Mouse (Mus musculus) liver, embryonic 13.5 days (tissue): ENCODE measurements at regions not wholly inside any gene's neighbourhood (a gene's known extent, or its start where the extent isn't known, plus 50 kb on each side); places are given as distances from the start of the nearest gene placed in this dataset.
A peak's percentile ranks its signal among the peaks of the same experiment; 100 is the strongest.

Source experiments
- ATAC-seq: fragments of 200-750 bp; cut with Nextera tagmentation; 2 replicates; pipeline ENCODE4 v1.8.0; 2017; ENCODE audit warnings: low read depth, mild to moderate bottlenecking, moderate number of reproducible peaks, moderate library complexity
- DNase-seq: peaks from one replicate; pipeline ENCODE4 v3.0.0; 2022
- H3K27ac ChIP-seq: fragments of 300-500 bp; sonication (generic); 2 replicates; pipeline ENCODE4 v1.5.1; 2015; ENCODE audit warnings: moderate library complexity, mild to moderate bottlenecking, inconsistent platforms
- H3K27me3 ChIP-seq: fragments of 300-500 bp; sonication (generic); 2 replicates; pipeline ENCODE4 v1.6.1; 2015; ENCODE audit warnings: mild to moderate bottlenecking, inconsistent platforms
- H3K36me3 ChIP-seq: fragments of 300-500 bp; sonication (generic); 2 replicates; pipeline ENCODE4 v1.6.1; 2015; ENCODE audit warnings: mild to moderate bottlenecking, inconsistent platforms
- H3K4me1 ChIP-seq: fragments of 300-500 bp; sonication (generic); replicated peaks from 2 replicates; pipeline ENCODE4 v1.6.1; 2015; ENCODE audit warnings: inconsistent platforms
- H3K4me2 ChIP-seq: fragments of 300-500 bp; sonication (generic); 2 replicates; pipeline ENCODE4 v1.6.1; 2015; ENCODE audit warnings: inconsistent platforms, mild to moderate bottlenecking, moderate library complexity
- H3K4me3 ChIP-seq: fragments of 300-500 bp; sonication (generic); replicated peaks from 2 replicates; pipeline ENCODE4 v1.5.1; 2015; ENCODE audit warnings: mild to moderate bottlenecking, inconsistent platforms
- H3K9ac ChIP-seq: fragments of 300-500 bp; sonication (generic); 2 replicates; pipeline ENCODE4 v1.6.1; 2015; ENCODE audit warnings: mild to moderate bottlenecking, inconsistent platforms
- H3K9me3 ChIP-seq: fragments of 300-500 bp; sonication (generic); replicated peaks from 2 replicates; pipeline ENCODE4 v1.6.1; 2016; ENCODE audit warnings: inconsistent platforms
- WGBS: fragments of 180-500 bp; shearing (Covaris S2); methylation state at CpG from one replicate; pipeline ENCODE4 v1.1.7; 2015; ENCODE audit not compliant: insufficient replicate concordance; 5-methylcytosine and 5-hydroxymethylcytosine counted together

GRCm38 (mm10) chr2:18617520-18617919, 54.7 kb upstream of the Commd3 start:
- H3K4me2 ChIP-seq: no peak overlapping the region
- no peaks in the 10 kb centered on the region for H3K36me3 ChIP-seq
- no peaks in the 10 kb centered on the region for H3K4me1 ChIP-seq
- H3K9me3 ChIP-seq: no peaks in the 10 kb centered on the region
- H3K4me3 ChIP-seq: no peak overlapping the region
- H3K27ac ChIP-seq: no peak overlapping the region
- no peak for ATAC-seq
- WGBS: 37% methylated on average over 5 of the region's 5 CpGs
- peaks cover 3% of the 10 kb centered on the region; the same call in 1 of the 2 replicates for H3K27me3 ChIP-seq
- DNase-seq: no peak
- H3K9ac ChIP-seq: no peak overlapping the region

- H3K9me3 ChIP-seq: no peaks in the 10 kb centered on the region
- peak overlapping the region; percentile 70 for H3K4me2 ChIP-seq
- H3K4me3 ChIP-seq: peak overlapping the region; percentile 53
- ATAC-seq (no peak), DNase-seq (no peak)
- H3K4me1 ChIP-seq: peaks cover 18% of the 10 kb centered on the region
- H3K27me3 ChIP-seq: peaks cover 51% of the 10 kb centered on the region
- no peak overlapping the region for H3K27ac ChIP-seq
- no peak overlapping the region for H3K9ac ChIP-seq
- no peaks in the 10 kb centered on the region for H3K36me3 ChIP-seq
- 4% methylated on average over 10 of the region's 10 CpGs for WGBS
These were observed 62.4 kb upstream of the Commd3 start for GRCm38 (mm10) chr2:18609868-18610185.

- peaks cover 52% of the 10 kb centered on the region for H3K27me3 ChIP-seq
- H3K9me3 ChIP-seq: no peaks in the 10 kb centered on the region
- H3K36me3 ChIP-seq: no peaks in the 10 kb centered on the region
- peak overlapping the region; percentile 53 for H3K4me3 ChIP-seq
- H3K9ac ChIP-seq: peak overlapping the region; percentile 50; the same call in 1 of the 2 replicates
- ATAC-seq (no peak), DNase-seq (no peak)
- peak overlapping the region; percentile 70 for H3K4me2 ChIP-seq
- H3K27ac ChIP-seq: no peak overlapping the region
- H3K4me1 ChIP-seq: peaks cover 18% of the 10 kb centered on the region
- WGBS: 1% methylated on average over 51 of the region's 51 CpGs
These were observed 62.9 kb upstream of the Commd3 start for GRCm38 (mm10) chr2:18609075-18609867.

- Histone ChIP-seq H3K4me3 (peak overlapping the region; percentile 53), H3K36me3 (no peaks in the 10 kb centered on the region), H3K9me3 (no peaks in the 10 kb centered on the region), H3K9ac (peak overlapping the region; percentile 50), H3K4me1 (peaks cover 18% of the 10 kb centered on the region), H3K27me3 (peaks cover 54% of the 10 kb centered on the region), H3K27ac (no peak overlapping the region), H3K4me2 (peak overlapping the region; percentile 70)
- peak; percentile 66 for ATAC-seq
- peak; percentile 4 for DNase-seq
- WGBS: 2% methylated on average over 29 of the region's 29 CpGs
These were observed 63.7 kb upstream of the Commd3 start for GRCm38 (mm10) chr2:18608260-18609074.

GRCm38 (mm10) chr2:18607586-18608259, 64.5 kb upstream of the Commd3 start:
- ATAC-seq (no peak), DNase-seq (no peak)
- peak overlapping the region; percentile 53 for H3K4me3 ChIP-seq
- H3K4me1 ChIP-seq: peaks cover 18% of the 10 kb centered on the region
- peak overlapping the region; percentile 50; the same call in 1 of the 2 replicates for H3K9ac ChIP-seq
- H3K9me3 ChIP-seq: no peaks in the 10 kb centered on the region
- H3K27me3 ChIP-seq: peaks cover 51% of the 10 kb centered on the region
- H3K36me3 ChIP-seq: no peaks in the 10 kb centered on the region
- H3K4me2 ChIP-seq: peak overlapping the region; percentile 70
- WGBS: 1% methylated on average over 14 of the region's 14 CpGs
- H3K27ac ChIP-seq: no peak overlapping the region

- peak overlapping the region; percentile 53 for H3K4me3 ChIP-seq
- no peaks in the 10 kb centered on the region for H3K9me3 ChIP-seq
- H3K9ac ChIP-seq: no peak overlapping the region
- no peak for ATAC-seq
- H3K36me3 ChIP-seq: no peaks in the 10 kb centered on the region
- WGBS: 11% methylated on average over 6 of the region's 6 CpGs
- peak overlapping the region; percentile 70 for H3K4me2 ChIP-seq
- no peak overlapping the region for H3K27ac ChIP-seq
- H3K27me3 ChIP-seq: peaks cover 51% of the 10 kb centered on the region
- peaks cover 18% of the 10 kb centered on the region for H3K4me1 ChIP-seq
- DNase-seq: no peak
These were observed 65.1 kb upstream of the Commd3 start for GRCm38 (mm10) chr2:18607088-18607487.

- Histone ChIP-seq H3K27me3 (no peaks in the 10 kb centered on the region), H3K27ac (no peak overlapping the region), H3K4me2 (no peak overlapping the region), H3K36me3 (no peaks in the 10 kb centered on the region), H3K9me3 (no peaks in the 10 kb centered on the region), H3K4me3 (no peak overlapping the region), H3K4me1 (peaks cover 4% of the 10 kb centered on the region; the same call in 1 of the 2 replicates), H3K9ac (no peak overlapping the region)
- ATAC-seq: no peak
- DNase-seq: no peak
- 29% methylated on average over 4 of the region's 4 CpGs for WGBS
These were observed 80.0 kb upstream of the Commd3 start for GRCm38 (mm10) chr2:18592221-18592620.

- Histone ChIP-seq H3K27ac (no peak overlapping the region), H3K36me3 (no peaks in the 10 kb centered on the region), H3K4me3 (peak overlapping the region; percentile 66), H3K4me2 (peak overlapping the region; percentile 71), H3K4me1 (peaks cover 11% of the 10 kb centered on the region), H3K9me3 (no peaks in the 10 kb centered on the region), H3K9ac (peak overlapping the region; percentile 73), H3K27me3 (no peaks in the 10 kb centered on the region)
- ATAC-seq (no peak), DNase-seq (no peak)
- WGBS: 3% methylated on average over 4 of the region's 4 CpGs
These were observed 84.0 kb upstream of the Commd3 start for GRCm38 (mm10) chr2:18588232-18588631.

GRCm38 (mm10) chr2:18587746-18588231, 84.4 kb upstream of the Commd3 start:
- no peak for ATAC-seq

GRCm38 (mm10) chr2:18586925-18587724, 85.1 kb upstream of the Commd3 start:
- ATAC-seq (peak; percentile 75), DNase-seq (peak; percentile 75)
- peaks cover 11% of the 10 kb centered on the region for H3K4me1 ChIP-seq
- H3K9me3 ChIP-seq: no peaks in the 10 kb centered on the region
- WGBS: under 1% methylated on average over 31 of the region's 31 CpGs
- H3K36me3 ChIP-seq: no peaks in the 10 kb centered on the region
- peak overlapping the region; percentile 66 for H3K4me3 ChIP-seq
- H3K27me3 ChIP-seq: no peaks in the 10 kb centered on the region
- peak overlapping the region; percentile 71 for H3K4me2 ChIP-seq
- H3K9ac ChIP-seq: peak overlapping the region; percentile 73
- H3K27ac ChIP-seq: peak overlapping the region; percentile 50

More at GRCm38 (mm10) chr2:18587746-18588231, 84.4 kb upstream of the Commd3 start:
- under 1% methylated on average over 16 of the region's 16 CpGs for WGBS
- no peaks in the 10 kb centered on the region for H3K36me3 ChIP-seq
- H3K27ac ChIP-seq: peak overlapping the region; percentile 50; the same call in 1 of the 2 replicates
- H3K9me3 ChIP-seq: no peaks in the 10 kb centered on the region
- DNase-seq: peak; percentile 9
- peak overlapping the region; percentile 66 for H3K4me3 ChIP-seq
- H3K4me1 ChIP-seq: peaks cover 11% of the 10 kb centered on the region
- peak overlapping the region; percentile 73 for H3K9ac ChIP-seq
- peak overlapping the region; percentile 71 for H3K4me2 ChIP-seq
- no peaks in the 10 kb centered on the region for H3K27me3 ChIP-seq
